Mouse (Mus musculus): ENCODE data around the gene Lcor. TPM values are rescaled to one million over a fixed set of nuclear protein-coding genes. Genes with fewer than 3 reads are reported as not detected.

Lcor gene
- polyA plus RNA-seq, 1 experiment from 2014 or later, result 12.9 TPM

- no peak for TF ChIP-seq CTCF (IDR thresholded peaks at IDR 0.05; ENCODE audit: low read depth)
- TF ChIP-seq EP300 (optimal IDR thresholded peaks at IDR 0.05), result no peak
- Histone ChIP-seq H3K4me2 (replicated peaks; ENCODE audit: low read depth) (no peak overlapping the region), H3K9ac (ENCODE audit: low read length) (no peak overlapping the region), H3K36me3 (ENCODE audit: control insufficient read depth, insufficient read depth, low read length) (no peaks in the 10 kb centered on the region), H3K4me3 (ENCODE audit: low read depth, low read length) (no peak overlapping the region), H3K27ac (replicated peaks) (no peak overlapping the region), H3K27me3 (ENCODE audit: control insufficient read depth, insufficient read depth, low read length) (no peaks in the 10 kb centered on the region), H3K9me3 (ENCODE audit: control insufficient read depth, low read length) (no peaks in the 10 kb centered on the region), H3K4me1 (replicated peaks; ENCODE audit: control insufficient read depth, insufficient read depth) (no peaks in the 10 kb centered on the region)
- DNase-seq (ENCODE audit: low spot score) (no peak), ATAC-seq (ENCODE audit: low FRiP score, low TSS enrichment) (no peak)
- 69% methylated on average over 6 of the region's 6 CpGs for WGBS
These were observed 129.2 kb downstream of the Lcor start for GRCm38 (mm10) chr19:41611683-41612082.

Small RNAs within 50 kb of the gene (microRNA-seq; reads per million reads assigned to microRNA genes)
- not detected for gene Mir8091

Other genes with a start within 250 kb of the Lcor start
- gene Tm9sf3, start 218.6 kb upstream of the Lcor start, polyA plus RNA-seq (2015; fragmentation: Nextera tagmentation; extraction: Ambion mirVana), result 138 and 143 TPM in 2 replicates
- 1.6 and 1.9 TPM in 2 replicates for gene Pik3ap1, start 97.5 kb upstream of the Lcor start, polyA plus RNA-seq (2015; fragmentation: Nextera tagmentation; extraction: Ambion mirVana)
- gene Gm340, start 99.7 kb downstream of the Lcor start, polyA plus RNA-seq (2015; fragmentation: Nextera tagmentation; extraction: Ambion mirVana), result 0.82 and 1.0 TPM in 2 replicates

Measured in stomach, postnatal 0 days (tissue).